ENCODE assay signal across 8 mouse cellular contexts in genomic region chr4:111645831-111646166, GRCm38 (mm10).
A peak's percentile ranks its signal among the peaks of the same experiment; 100 is the strongest.
DNase-seq lines count a peak whose midpoint lies in the region; ATAC-seq lines count a peak whose summit lies in the region.

No protein-coding gene starts in this region.

- DNase-seq in left cerebral cortex, adult 18-20 months (ENCODE audit: low spot score in 2 of 2), result peak; percentile 39 to 46
- DNase-seq in left cerebral cortex, adult 8-10 months (ENCODE audit: low spot score in 2 of 2), result no peak
- DNase-seq in ZHBTc4 (ENCODE audit: low read depth, low spot score), result peak; percentile 18
- DNase-seq in kidney, postnatal 4 days, result peak; percentile 38 to 40
- DNase-seq in spleen, postnatal 14 days (ENCODE audit: low spot score in 2 of 2), result no peak
- no peak for DNase-seq in natural killer cell, adult 2 months (ENCODE audit: low spot score in 2 of 2)

- no peaks in the 10 kb centered on the region for H3K36me3 ChIP-seq in heart, embryonic 12.5 days
- no peaks in the 10 kb centered on the region for H3K36me3 ChIP-seq in stomach, embryonic 16.5 days (ENCODE audit: control insufficient read depth, insufficient read depth, low read length)

- WGBS in heart, embryonic 12.5 days, result 29% methylated on average over 1 of the region's 1 CpGs
- 53% methylated on average over 1 of the region's 1 CpGs for WGBS in stomach, embryonic 16.5 days

- H3K27ac ChIP-seq in heart, embryonic 12.5 days (ENCODE audit: poor library complexity, severe bottlenecking), result no peak overlapping the region
- H3K27ac ChIP-seq in stomach, embryonic 16.5 days (ENCODE audit: low read length), result no peak overlapping the region

- ATAC-seq in heart, embryonic 12.5 days (ENCODE audit: insufficient number of reproducible peaks, low FRiP score), result no peak
- ATAC-seq in stomach, embryonic 16.5 days (ENCODE audit: insufficient read depth, low FRiP score), result peak; percentile 60; the same call in 1 of the 2 replicates

- no peak overlapping the region for H3K9ac ChIP-seq in heart, embryonic 12.5 days
- H3K9ac ChIP-seq in stomach, embryonic 16.5 days (ENCODE audit: low read length), result no peak overlapping the region

- peak overlapping the region; percentile 58 for H3K4me2 ChIP-seq in heart, embryonic 12.5 days
- no peak overlapping the region for H3K4me2 ChIP-seq in stomach, embryonic 16.5 days (ENCODE audit: low read depth, low read length)

- no peaks in the 10 kb centered on the region for H3K9me3 ChIP-seq in heart, embryonic 12.5 days (replicated peaks)
- H3K9me3 ChIP-seq in stomach, embryonic 16.5 days (replicated peaks; ENCODE audit: control insufficient read depth, low read length), result no peaks in the 10 kb centered on the region

- 0 out of 2 replicates have a peak, but pooled peaks cover 8% of the 10 kb centered on the region for H3K4me1 ChIP-seq in heart, embryonic 12.5 days (replicated peaks)
- H3K4me1 ChIP-seq in stomach, embryonic 16.5 days (ENCODE audit: control insufficient read depth, insufficient read depth, low read length), result no peaks in the 10 kb centered on the region

- H3K27me3 ChIP-seq in heart, embryonic 12.5 days (replicated peaks), result no peaks in the 10 kb centered on the region
- H3K27me3 ChIP-seq in stomach, embryonic 16.5 days (ENCODE audit: control insufficient read depth, insufficient read depth, low read length), result no peaks in the 10 kb centered on the region

- H3K4me3 ChIP-seq in heart, embryonic 12.5 days, result peak overlapping the region; percentile 23
- H3K4me3 ChIP-seq in stomach, embryonic 16.5 days (replicated peaks; ENCODE audit: low read length), result no peak overlapping the region

Comparison
In these comparisons a context has a peak if more than half of its experiments do, and no peak if none do; other contexts are left out.
1. DNase-seq: peak in left cerebral cortex, adult 18-20 months (2 of 2), ZHBTc4 (single experiment) and kidney, postnatal 4 days (2 of 2); none in left cerebral cortex, adult 8-10 months (0 of 2), spleen, postnatal 14 days (0 of 2) and natural killer cell, adult 2 months (0 of 2).